Mouse (Mus musculus) lung, postnatal 0 days (tissue): ENCODE results near the gene Cox7a1.

Experiments
- CTCF ChIP-seq: IDR thresholded peaks from 2 replicates; pipeline ENCODE4 v1.5.1; 2016; ENCODE audit warnings: antibody characterized with exemption, mild to moderate bottlenecking
- EP300 ChIP-seq: IDR thresholded peaks from 2 replicates; pipeline ENCODE4 v1.6.1; 2016; ENCODE audit warnings: antibody characterized with exemption, mild to moderate bottlenecking, control low read depth

DNA sequence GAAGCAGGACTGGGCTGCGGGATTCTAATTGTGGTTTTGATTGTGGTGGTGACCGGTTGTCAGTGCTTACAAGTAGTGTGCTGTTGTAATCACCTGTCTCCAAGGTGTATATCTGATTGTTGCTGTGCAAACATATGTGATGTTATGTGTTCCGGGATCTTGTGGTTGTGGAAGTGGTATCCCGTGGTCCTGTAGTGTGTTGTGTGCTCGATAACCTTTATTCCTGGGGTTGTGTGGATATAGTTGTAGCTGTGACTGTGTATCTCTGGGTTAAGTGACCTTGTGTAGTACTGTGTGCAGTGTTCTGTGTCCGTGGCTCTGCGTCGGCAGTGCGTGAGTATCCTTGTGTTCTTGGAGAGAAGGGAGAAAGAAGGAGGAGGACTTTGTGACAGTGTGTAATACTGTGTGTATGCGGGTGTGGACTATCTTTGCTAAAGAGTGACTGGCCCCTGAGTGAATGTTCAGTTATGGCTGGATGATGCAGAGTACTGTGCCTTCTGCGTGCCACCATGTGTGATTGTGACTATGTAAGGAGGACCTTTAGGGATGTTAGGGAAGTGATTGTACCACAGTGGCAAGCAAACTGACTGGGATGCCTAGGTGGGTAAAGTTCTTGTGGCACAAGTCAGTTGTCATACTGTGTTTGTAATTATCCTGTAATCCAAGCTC is 13.5 kb upstream of the Cox7a1 start:
- TF ChIP-seq CTCF: no peak
- TF ChIP-seq EP300: no peak
